8 mouse cellular contexts compared by ENCODE assay signal in genomic region chr9:72448026-72448425, GRCm38 (mm10). TPM values are rescaled to one million over a fixed set of nuclear protein-coding genes. Genes with fewer than 3 reads are reported as not detected.
A peak's percentile ranks its signal among the peaks of the same experiment; 100 is the strongest.
DNase-seq lines count a peak whose midpoint lies in the region; TF ChIP-seq lines count a peak whose summit lies in the region.

No protein-coding gene starts in this region.

- no peak for TF ChIP-seq POLR2A in cerebellum, adult 2 months (IDR thresholded peaks at IDR 0.05; ENCODE audit: borderline replicate concordance, insufficient read depth, low read length)

- TF ChIP-seq CTCF in cerebellum, adult 2 months (IDR thresholded peaks at IDR 0.05; ENCODE audit: borderline replicate concordance, insufficient read depth, low read depth, low read length): peak; percentile 46; the same call in 1 of the 2 replicates

- no peaks in the 10 kb centered on the region for H3K4me1 ChIP-seq in cerebellum, adult 2 months (ENCODE audit: control insufficient read depth, insufficient read depth, low read length)

- no peak overlapping the region for H3K27ac ChIP-seq in cerebellum, adult 2 months (ENCODE audit: insufficient read depth, low read length)

- no peaks in the 10 kb centered on the region for H3K27me3 ChIP-seq in cerebellum, adult 2 months (ENCODE audit: control insufficient read depth, insufficient read depth, low read length)

- 35% methylated on average over 8 of the region's 8 CpGs for WGBS in cerebellum, adult 2 months

- H3K4me3 ChIP-seq in cerebellum, adult 2 months (replicated peaks; ENCODE audit: insufficient read depth, low read depth, low read length): no peak overlapping the region

- DNase-seq in cerebellum, adult 2 months: peak in 1 of 2 experiments; percentile 21
- no peak for DNase-seq in cerebellum, adult 9-10 months
- peak; percentile 28 for DNase-seq in 3134 (ENCODE audit: extremely low read depth, insufficient read length, low spot score)
- peak; percentile 50 to 67 for DNase-seq in adrenal gland, adult 18-20 months (ENCODE audit: low spot score in 2 of 2)
- peak; percentile 45 for DNase-seq in forelimb bud, embryonic 11.5 days (ENCODE audit: low read depth, low spot score)
- DNase-seq in kidney, postnatal 36 days: peak; percentile 45 to 84
- peak; percentile 77 for DNase-seq in lung, postnatal 14 days
- peak; percentile 75 to 89 for DNase-seq in spleen, postnatal 10 days (ENCODE audit: low spot score in 2 of 2)

RNA-seq across cellular contexts. Expression of gene Mns1, which starts 10.2 kb away (rescaled TPM):
- polyA plus RNA-seq in cerebellum, adult 2 months (2012; rRNA removed): 1.4 and 2.2 TPM in 2 replicates
- 1 to 10 TPM; 1.6 to 2.7 TPM for total RNA-seq in adrenal gland, adult 18-20 months (2021)

RNA-seq across cellular contexts. Expression of gene Tex9, which starts 44.0 kb away (rescaled TPM):
- polyA plus RNA-seq in cerebellum, adult 2 months (2012; rRNA removed): 14.0 and 16.6 TPM in 2 replicates
- total RNA-seq in adrenal gland, adult 18-20 months (2021): 1 to 10 TPM; 4.0 to 4.8 TPM
